Mouse (Mus musculus) lung, postnatal 4 days (tissue): Measurements from ENCODE around the gene Frrs1l.

Experiments
- DNase-seq, 2 experiments: peaks; one replicate each; pipeline ENCODE4 v3.0.0; 2021

The Frrs1l gene

GRCm38 (mm10) chr4:56912382-56913001, 77.7 kb downstream of the Frrs1l start:
- DNase-seq: no peak

GRCm38 (mm10) chr4:56909568-56909967, 80.6 kb downstream of the Frrs1l start:
- no peak for DNase-seq

GRCm38 (mm10) chr4:56907671-56908070, 82.5 kb downstream of the Frrs1l start:
- DNase-seq: no peak
